Mouse (Mus musculus) myocyte (in vitro differentiated cells): ENCODE measurements at regions not wholly inside any gene's neighbourhood (a gene's known extent, or its start where the extent isn't known, plus 50 kb on each side); places are given as distances from the start of the nearest gene placed in this dataset.

Source experiments
- E2F4 ChIP-seq: IDR thresholded peaks from one replicate; pipeline ENCODE4 v1.6.1; 2011; ENCODE audit warnings: mild to moderate bottlenecking, control low read depth, moderate library complexity; ENCODE audit not compliant: insufficient read depth
- MAX ChIP-seq: IDR thresholded peaks from one replicate; pipeline ENCODE4 v1.6.1; 2011; ENCODE audit warnings: low read depth, mild to moderate bottlenecking, control low read depth
- MYOD1 ChIP-seq, 3 experiments: IDR thresholded peaks; one replicate each; pipeline ENCODE4 v1.6.1; 2011; ENCODE audit warnings: control low read depth in 2 of 3, low read depth in 2 of 3, mild to moderate bottlenecking in 2 of 3, moderate library complexity in 1 of 3; ENCODE audit not compliant: insufficient read length in 2 of 3, control insufficient read depth in 1 of 3
- MYOG ChIP-seq, 3 experiments: IDR thresholded peaks; one replicate each; pipeline ENCODE4 v1.6.1; 2011; ENCODE audit warnings: control low read depth in 2 of 3, low read depth in 2 of 3, mild to moderate bottlenecking in 2 of 3; ENCODE audit not compliant: insufficient read length in 2 of 3, control insufficient read depth in 1 of 3, insufficient read depth in 1 of 3
- POLR2A ChIP-seq: IDR thresholded peaks from one replicate; pipeline ENCODE4 v1.6.1; 2011; ENCODE audit warnings: low read depth, mild to moderate bottlenecking, control low read depth, moderate library complexity; ENCODE audit not compliant: insufficient read length
- POLR2AphosphoS2 ChIP-seq: IDR thresholded peaks from one replicate; pipeline ENCODE4 v1.6.1; 2011; ENCODE audit warnings: low read depth, control low read depth; ENCODE audit not compliant: insufficient read length
- REST ChIP-seq: IDR thresholded peaks from one replicate; pipeline ENCODE4 v1.6.1; 2011; ENCODE audit warnings: mild to moderate bottlenecking, control low read depth, moderate library complexity; ENCODE audit not compliant: insufficient read depth, insufficient read length
- SRF ChIP-seq: IDR thresholded peaks from one replicate; pipeline ENCODE4 v1.6.1; 2011; ENCODE audit warnings: low read depth; ENCODE audit not compliant: control insufficient read depth, insufficient read length
- TCF12 ChIP-seq: IDR thresholded peaks from one replicate; pipeline ENCODE4 v1.6.1; 2011; ENCODE audit warnings: mild to moderate bottlenecking, control low read depth; ENCODE audit not compliant: poor library complexity, insufficient read depth, severe bottlenecking
- TCF3 ChIP-seq: IDR thresholded peaks from one replicate; pipeline ENCODE4 v1.6.1; 2011; ENCODE audit warnings: low read depth, control low read depth; ENCODE audit not compliant: insufficient read length
- USF1 ChIP-seq: IDR thresholded peaks from one replicate; pipeline ENCODE4 v1.6.1; 2011; ENCODE audit warnings: low read depth, mild to moderate bottlenecking, control low read depth, moderate library complexity

GRCm38 (mm10) chr12:106375886-106376285 lies 365.9 kb downstream of the Vrk1 start:
- TF ChIP-seq POLR2A (no peak), E2F4 (no peak), USF1 (no peak), MYOD1 (IDR thresholded peaks at IDR 0.05; ENCODE audit: control insufficient read depth in 1 of 3, insufficient read length in 2 of 3, low read depth in 2 of 3) (no peak), TCF12 (no peak), POLR2AphosphoS2 (no peak), MAX (no peak), MYOG (IDR thresholded peaks at IDR 0.05; ENCODE audit: control insufficient read depth in 1 of 3, insufficient read depth in 1 of 3, insufficient read length in 2 of 3, low read depth in 2 of 3) (no peak), REST (no peak), SRF (no peak), TCF3 (no peak)
